Mouse (Mus musculus): ENCODE results near the gene D17Wsu92e. TPM values are rescaled to one million over a fixed set of nuclear protein-coding genes. Genes with fewer than 3 reads are reported as not detected.

The D17Wsu92e gene
- total RNA-seq, 2 experiments from 2014 or later, result 221 to 223 TPM

- no peak for DNase-seq (ENCODE audit: low spot score in 2 of 2)
Measured at GRCm38 (mm10) chr17:27792516-27792915, 27.9 kb downstream of the D17Wsu92e start.

GRCm38 (mm10) chr17:27791556-27791955, 28.9 kb downstream of the D17Wsu92e start:
- no peak for DNase-seq (ENCODE audit: low spot score in 2 of 2)

DNA sequence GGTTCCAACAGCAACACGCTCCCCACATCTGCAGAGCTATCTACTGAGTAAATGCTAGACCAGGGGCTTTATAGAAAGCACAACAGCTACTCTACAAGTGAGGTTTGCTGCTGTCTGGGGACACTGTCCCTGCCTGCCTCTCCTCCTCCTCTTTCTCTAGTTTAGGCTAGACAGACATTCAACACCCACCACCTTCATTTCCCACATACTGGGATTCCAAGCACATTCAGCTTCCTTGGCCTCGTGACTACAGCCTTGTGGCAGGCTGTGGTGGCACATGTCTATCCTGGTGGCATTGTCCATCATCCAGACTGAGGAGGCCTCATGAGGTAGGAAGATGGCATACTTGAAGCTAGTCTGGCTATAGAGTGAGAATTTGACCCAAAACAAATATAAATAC, 29.5 kb downstream of the D17Wsu92e start:
- DNase-seq (ENCODE audit: low spot score in 2 of 2), result no peak

DNA sequence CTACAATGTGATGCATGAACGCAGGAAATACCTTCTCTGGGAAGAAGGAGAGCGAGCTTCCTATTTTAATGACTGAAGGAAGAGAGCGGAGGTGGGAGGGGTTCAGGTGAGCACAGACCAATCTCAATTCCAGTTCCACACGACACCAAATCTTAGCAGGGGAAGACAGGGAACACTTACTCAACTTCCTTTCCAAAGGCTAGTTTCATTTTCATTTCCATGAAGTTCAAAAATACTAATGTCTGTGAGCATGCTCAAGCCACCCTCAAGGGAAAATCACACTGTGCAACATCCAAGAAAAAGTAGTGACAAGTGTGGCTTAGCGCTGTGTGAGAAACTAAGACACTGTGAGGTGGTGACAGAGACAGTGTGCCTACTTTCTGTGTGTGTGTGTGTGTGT, 30.4 kb downstream of the D17Wsu92e start:
- no peak for DNase-seq (ENCODE audit: low spot score in 2 of 2)

- DNase-seq (ENCODE audit: low spot score in 2 of 2), result no peak
Measured at GRCm38 (mm10) chr17:27788456-27789172, 31.8 kb downstream of the D17Wsu92e start.

GRCm38 (mm10) chr17:27783567-27783966, 36.9 kb downstream of the D17Wsu92e start:
- DNase-seq (ENCODE audit: low spot score in 2 of 2), result no peak

- DNase-seq (ENCODE audit: low spot score in 2 of 2), result no peak
Measured at GRCm38 (mm10) chr17:27781059-27781687, 39.3 kb downstream of the D17Wsu92e start.

- DNase-seq (ENCODE audit: low spot score in 2 of 2), result no peak
Measured at GRCm38 (mm10) chr17:27779755-27780154, 40.7 kb downstream of the D17Wsu92e start.

- DNase-seq (ENCODE audit: low spot score in 2 of 2), result no peak
Measured at GRCm38 (mm10) chr17:27778671-27779355, 41.6 kb downstream of the D17Wsu92e start.

DNA sequence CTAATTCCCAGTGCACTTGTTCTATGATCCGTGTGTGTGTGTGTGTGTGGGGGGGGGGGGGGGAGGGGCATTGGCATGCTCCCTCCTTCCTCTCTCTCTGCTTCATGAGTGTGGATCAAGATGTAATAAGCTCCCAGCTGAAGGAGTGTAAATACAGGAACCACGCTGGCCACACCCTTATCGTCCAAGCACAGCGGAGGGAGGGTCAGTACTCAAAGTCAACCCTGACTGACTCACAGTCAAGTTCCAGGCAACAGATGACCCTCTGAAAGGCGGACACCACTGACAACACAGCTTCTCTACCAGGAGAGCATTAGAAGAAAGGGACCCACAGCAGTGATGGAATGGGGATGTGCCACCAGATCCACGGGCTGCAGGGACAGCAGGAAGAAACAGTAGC, 42.6 kb downstream of the D17Wsu92e start:
- DNase-seq (ENCODE audit: low spot score in 2 of 2), result no peak

DNA sequence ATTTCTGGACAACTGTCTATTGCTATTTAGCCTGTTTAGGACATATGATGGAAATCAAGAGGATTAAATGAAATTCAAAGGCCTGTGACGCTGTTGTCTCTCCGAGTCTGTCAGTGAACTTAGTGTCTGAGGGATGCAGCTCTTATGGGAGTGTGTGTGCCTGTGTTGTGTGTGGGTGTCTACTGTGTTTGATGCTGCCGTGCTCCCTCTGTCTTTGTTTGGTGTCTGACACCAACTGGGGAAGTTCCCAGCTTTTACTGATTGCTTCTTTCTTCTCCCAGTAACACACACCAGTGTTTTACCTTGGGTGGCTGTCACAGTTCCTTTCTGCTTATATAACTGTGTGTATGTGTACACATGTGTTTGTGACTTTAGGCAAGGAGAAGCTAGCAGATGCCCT, 46.2 kb downstream of the D17Wsu92e start:
- no peak for DNase-seq (ENCODE audit: low spot score in 2 of 2)

- peak in 1 of 2 experiments; percentile 54 for DNase-seq (ENCODE audit: low spot score in 2 of 2)
Measured at GRCm38 (mm10) chr17:27771616-27772015, 48.8 kb downstream of the D17Wsu92e start.

GRCm38 (mm10) chr17:27768817-27769542, 51.5 kb downstream of the D17Wsu92e start:
- peak; percentile 67 to 88 for DNase-seq (ENCODE audit: low spot score in 2 of 2)

DNA sequence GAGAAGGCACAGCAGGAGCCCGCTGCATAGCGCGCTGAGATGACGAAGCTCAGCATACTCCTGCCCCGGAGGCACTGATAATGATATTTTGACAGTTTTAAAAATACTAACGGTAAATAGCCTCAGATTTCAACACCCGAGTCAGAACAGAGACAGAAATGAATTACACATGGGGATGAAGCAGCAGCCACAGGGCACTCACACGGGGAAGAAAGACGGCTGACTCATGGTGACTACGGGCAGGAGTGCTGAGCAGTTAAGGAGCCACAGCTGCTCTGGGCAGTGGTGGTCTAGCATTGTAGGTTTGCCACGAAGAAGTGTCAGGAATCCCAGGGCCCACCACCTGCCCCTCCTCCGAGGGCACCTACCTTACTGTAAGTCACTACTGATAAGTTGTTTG, 52.9 kb downstream of the D17Wsu92e start:
- DNase-seq (ENCODE audit: low spot score in 2 of 2), result no peak

GRCm38 (mm10) chr17:27767120-27767519, 53.3 kb downstream of the D17Wsu92e start:
- DNase-seq (ENCODE audit: low spot score in 2 of 2), result no peak

DNA sequence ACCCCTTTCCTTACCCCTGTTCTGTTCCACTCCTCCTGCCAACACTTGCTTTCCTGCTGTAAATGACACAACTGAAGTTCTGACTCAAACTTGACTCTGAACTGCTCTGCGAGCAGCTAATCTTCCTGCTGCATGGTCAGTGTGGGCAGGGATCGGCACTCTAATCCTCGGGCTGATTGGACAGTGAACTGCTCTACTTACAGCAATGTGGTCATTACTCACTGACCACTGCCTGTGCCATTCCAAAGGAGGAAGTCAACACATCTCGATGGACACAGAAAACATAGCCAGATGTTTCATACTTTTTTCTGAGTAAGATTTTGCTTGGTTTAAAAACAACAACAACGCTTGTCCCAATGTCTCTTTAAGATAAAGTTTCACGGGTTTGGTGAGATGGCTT, 55.4 kb downstream of the D17Wsu92e start:
- DNase-seq (ENCODE audit: low spot score in 2 of 2), result no peak

GRCm38 (mm10) chr17:27764453-27764852, 56.0 kb downstream of the D17Wsu92e start:
- DNase-seq (ENCODE audit: low spot score in 2 of 2), result no peak

- DNase-seq (ENCODE audit: low spot score in 2 of 2), result peak in 1 of 2 experiments; percentile 57
Measured at GRCm38 (mm10) chr17:27762884-27763283, 57.6 kb downstream of the D17Wsu92e start.

DNA sequence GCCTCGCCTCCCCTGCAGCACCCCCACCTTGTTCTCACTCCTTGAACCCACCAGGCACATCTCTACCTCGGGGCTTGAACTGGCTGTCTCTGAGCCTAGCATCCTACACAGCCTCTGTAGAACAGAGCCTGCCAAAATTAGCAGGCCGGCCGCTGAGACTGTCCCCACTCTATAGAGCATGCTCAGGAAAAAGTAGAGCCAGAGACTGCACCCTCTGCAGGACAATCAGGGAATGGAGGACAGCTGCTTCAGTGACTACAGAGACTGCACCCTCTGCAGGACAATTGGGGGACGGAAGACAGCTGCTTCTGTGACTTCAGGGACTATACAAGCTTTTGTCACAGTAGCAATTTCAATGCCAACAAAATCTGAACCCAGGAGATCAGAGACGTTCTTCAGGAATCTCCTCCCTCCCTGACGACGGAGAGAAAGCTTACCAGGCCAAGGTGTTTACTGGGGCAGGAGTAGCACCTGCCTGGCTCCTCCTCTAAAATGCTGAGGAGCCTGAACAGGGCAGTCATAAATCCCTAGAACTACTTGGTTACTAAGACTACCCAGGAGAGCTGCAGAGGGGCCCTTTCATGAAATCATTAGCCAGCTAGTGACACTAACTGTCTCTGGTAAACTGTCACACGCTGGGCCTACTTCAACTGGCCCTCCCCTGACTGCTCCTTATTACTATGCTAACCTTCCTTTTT, 58.7 kb downstream of the D17Wsu92e start:
- DNase-seq (ENCODE audit: low spot score in 2 of 2), result peak; percentile 86 to 90

DNA sequence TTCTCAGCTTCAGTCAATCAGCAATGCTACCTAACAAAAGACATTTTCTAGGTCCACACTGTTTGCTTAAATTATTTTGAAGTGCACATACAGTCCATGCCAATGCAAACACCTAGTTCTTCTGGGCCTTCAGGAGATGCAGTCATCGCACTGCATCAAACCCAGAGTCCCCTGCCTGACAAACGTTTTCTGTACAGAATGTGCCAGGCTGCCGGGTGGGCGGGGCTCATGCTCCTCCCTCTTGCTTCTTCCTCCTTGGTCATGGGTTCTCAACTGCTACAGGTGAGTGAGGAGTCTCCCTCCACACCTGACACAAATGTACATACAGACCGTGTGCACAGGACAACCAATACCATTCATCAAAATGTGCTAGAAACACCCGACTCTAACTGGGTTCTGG, 60.3 kb downstream of the D17Wsu92e start:
- no peak for DNase-seq (ENCODE audit: low spot score in 2 of 2)
